Mouse (Mus musculus) ES-E14 (cell line): ENCODE measurements around the gene Oas1c. TPM values are rescaled to one million over a fixed set of nuclear protein-coding genes. Genes with fewer than 3 reads are reported as not detected.

Experiments
- DNase-seq: peaks from one replicate; pipeline ENCODE4 v3.0.0-alpha.2; 2013; ENCODE audit warnings: low read depth, low spot score
- H3K27ac ChIP-seq: 2 replicates; pipeline ENCODE4 v1.5.1; 2012; ENCODE audit warnings: low read depth, mild to moderate bottlenecking, low read length, moderate library complexity, mixed read lengths; ENCODE audit not compliant: poor library complexity, insufficient read depth, severe bottlenecking
- H3K36me3 ChIP-seq: 2 replicates; pipeline ENCODE4 v1.6.1; 2012; ENCODE audit warnings: mild to moderate bottlenecking, low read length, moderate library complexity, mixed read lengths; ENCODE audit not compliant: control insufficient read depth, poor library complexity, insufficient read depth, severe bottlenecking
- H3K4me1 ChIP-seq, 2 experiments: fragments of 150-350 bp in 1 of 2; sonication (generic) in 1 of 2; 2 replicates each; pipeline ENCODE4 v1.6.1; 2012; ENCODE audit warnings: low read length in 2 of 2, mild to moderate bottlenecking in 1 of 2, mixed read lengths in 1 of 2; ENCODE audit not compliant: control insufficient read depth in 2 of 2, insufficient read depth in 2 of 2, poor library complexity in 1 of 2
- H3K4me3 ChIP-seq, 2 experiments: fragments of 150-350 bp in 1 of 2; sonication (generic) in 1 of 2; 2 replicates each; pipeline ENCODE4 v1.5.1; 2012; ENCODE audit warnings: low read length in 2 of 2, low read depth in 1 of 2, mild to moderate bottlenecking in 1 of 2, mixed read lengths in 1 of 2; ENCODE audit not compliant: insufficient read depth in 1 of 2, poor library complexity in 1 of 2, severe bottlenecking in 1 of 2
- H3K9ac ChIP-seq: 2 replicates; pipeline ENCODE4 v1.6.1; 2012; ENCODE audit warnings: low read depth, mild to moderate bottlenecking, low read length, mixed read lengths; ENCODE audit not compliant: poor library complexity, insufficient read depth, severe bottlenecking
- H3K9me3 ChIP-seq: fragments of 150-350 bp; sonication (generic); 2 replicates; pipeline ENCODE4 v1.6.1; 2012; ENCODE audit warnings: low read depth, mild to moderate bottlenecking, low read length; ENCODE audit not compliant: control insufficient read depth, insufficient read depth
- CHD2 ChIP-seq: IDR thresholded peaks from 2 replicates; pipeline ENCODE4 v1.6.1; 2014; ENCODE audit warnings: mild to moderate bottlenecking, low read depth, low read length, inconsistent platforms
- HCFC1 ChIP-seq: IDR thresholded peaks from 2 replicates; pipeline ENCODE4 v1.6.1; 2012; ENCODE audit warnings: low read length, inconsistent platforms, borderline replicate concordance; ENCODE audit not compliant: insufficient read depth
- MAFK ChIP-seq: IDR thresholded peaks from 2 replicates; pipeline ENCODE4 v1.6.1; 2014; ENCODE audit warnings: mild to moderate bottlenecking, low read depth, low read length, inconsistent platforms; ENCODE audit not compliant: insufficient read depth
- ZC3H11A ChIP-seq: IDR thresholded peaks from 2 replicates; pipeline ENCODE4 v1.6.1; 2012; ENCODE audit warnings: low read depth, mild to moderate bottlenecking, inconsistent platforms, low read length, borderline replicate concordance
- ZNF384 ChIP-seq: IDR thresholded peaks from 2 replicates; pipeline ENCODE4 v1.6.1; 2012; ENCODE audit warnings: low read depth, low read length, inconsistent platforms
- in situ Hi-C, 2 experiments: fragments of 600-800 bp; cut with MboI; formaldehyde crosslinking; loops; one replicate each; pipeline ENCODE4 v1.15.1; 2025; ENCODE audit warnings: low sequenced_read_pairs in 2 of 2, inconsistent platforms in 1 of 2; ENCODE audit not compliant: unreplicated experiment in 2 of 2
- total RNA-seq: library from RNA; depleted of rRNA; stranded (reverse); fragments of 300-350 nt; gene quantifications from 2 replicates; pipeline ENCODE4 v1.2.3, GENCODE M21; 2012

The Oas1c gene
- total RNA-seq, 1 experiment = 1.2 TPM

- peak; percentile 63 for DNase-seq
- TF ChIP-seq ZC3H11A = peak; percentile 41; the same call in 1 of the 2 replicates
- TF ChIP-seq MAFK = no peak
- Histone ChIP-seq H3K4me1 (no peaks in the 10 kb centered on the region), H3K9ac (no peak overlapping the region), H3K27ac (no peak overlapping the region), H3K36me3 (no peaks in the 10 kb centered on the region), H3K9me3 (no peaks in the 10 kb centered on the region), H3K4me3 (no peak overlapping the region)
- in situ Hi-C loops = no loop called here
Measured at GRCm38 (mm10) chr5:120793043-120793442, 19.3 kb downstream of the Oas1c start.

GRCm38 (mm10) chr5:120787042-120787441 lies 25.3 kb downstream of the Oas1c start:
- in situ Hi-C loops = no loop called here
- Histone ChIP-seq H3K27ac (no peak overlapping the region), H3K9ac (no peak overlapping the region), H3K4me3 (no peak overlapping the region), H3K9me3 (no peaks in the 10 kb centered on the region), H3K36me3 (no peaks in the 10 kb centered on the region), H3K4me1 (peaks cover 2 to 5% of the 10 kb centered on the region in 2 experiments; a peak in 1 of 4 replicates)
- TF ChIP-seq ZC3H11A = no peak
- no peak for TF ChIP-seq ZNF384
- TF ChIP-seq CHD2 = no peak
- no peak for DNase-seq

GRCm38 (mm10) chr5:120782446-120782845 lies 29.9 kb downstream of the Oas1c start:
- no peak for TF ChIP-seq ZNF384
- no peak for TF ChIP-seq CHD2
- no peak for TF ChIP-seq HCFC1
- TF ChIP-seq ZC3H11A = no peak
- TF ChIP-seq MAFK = no peak
- peak; percentile 45 for DNase-seq
- Histone ChIP-seq H3K27ac (no peak overlapping the region), H3K4me3 (peak overlapping the region in 1 of 2 experiments; percentile 60; a peak in 3 of 4 replicates), H3K36me3 (no peaks in the 10 kb centered on the region), H3K9me3 (no peaks in the 10 kb centered on the region), H3K4me1 (peaks cover 2 to 5% of the 10 kb centered on the region in 2 experiments; a peak in 1 of 4 replicates), H3K9ac (no peak overlapping the region)
- in situ Hi-C loops = no loop called here

DNA sequence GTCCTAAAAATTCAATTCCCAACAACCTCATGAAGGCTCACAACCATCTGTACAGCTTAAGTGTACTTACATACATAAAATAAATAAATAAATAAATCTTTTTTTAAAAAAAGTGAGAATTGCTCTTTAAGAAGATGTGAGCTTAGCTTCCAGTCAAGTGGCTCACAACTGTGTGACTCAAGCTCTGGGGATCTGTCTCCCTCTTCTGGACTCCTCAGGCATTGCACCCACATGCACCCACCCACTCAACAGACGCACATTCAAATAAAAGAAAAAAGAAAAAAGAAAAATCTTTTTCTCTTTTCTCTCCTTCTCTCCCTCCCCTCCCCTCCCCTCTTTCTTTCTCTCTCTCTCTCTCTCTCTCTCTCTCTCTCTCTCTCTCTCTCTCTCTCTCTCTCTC lies 30.7 kb downstream of the Oas1c start:
- peaks cover 2 to 5% of the 10 kb centered on the region in 2 experiments; a peak in 1 of 4 replicates for H3K4me1 ChIP-seq
- no peak overlapping the region for H3K9ac ChIP-seq
- TF ChIP-seq ZC3H11A (no peak; the same call in 1 of the 2 replicates), HCFC1 (no peak), MAFK (no peak), ZNF384 (no peak), CHD2 (no peak)
- no peak overlapping the region for H3K4me3 ChIP-seq
- no peak overlapping the region for H3K27ac ChIP-seq
- no peaks in the 10 kb centered on the region for H3K9me3 ChIP-seq
- H3K36me3 ChIP-seq = no peaks in the 10 kb centered on the region
- DNase-seq = peak; percentile 66
- in situ Hi-C loops = no loop called here

- Histone ChIP-seq H3K27ac (no peak overlapping the region), H3K36me3 (no peaks in the 10 kb centered on the region), H3K9ac (no peak overlapping the region), H3K4me1 (peaks cover 7 to 10% of the 10 kb centered on the region in 2 experiments; a peak in 1 of 4 replicates), H3K4me3 (no peak overlapping the region), H3K9me3 (no peaks in the 10 kb centered on the region)
- DNase-seq = no peak
- TF ChIP-seq ZC3H11A (no peak), CHD2 (no peak), MAFK (no peak), ZNF384 (no peak), HCFC1 (no peak)
- in situ Hi-C loops = no loop called here
Measured at GRCm38 (mm10) chr5:120779922-120780321, 32.4 kb downstream of the Oas1c start.
